Mouse (Mus musculus) ovary, adult 18-20 months (tissue): Measurements from ENCODE around the gene Grhl1.

Source experiments
- DNase-seq: peaks from one replicate; pipeline ENCODE4 v3.0.0; 2022; ENCODE audit warnings: low spot score, mixed read lengths

Grhl1 gene

DNA sequence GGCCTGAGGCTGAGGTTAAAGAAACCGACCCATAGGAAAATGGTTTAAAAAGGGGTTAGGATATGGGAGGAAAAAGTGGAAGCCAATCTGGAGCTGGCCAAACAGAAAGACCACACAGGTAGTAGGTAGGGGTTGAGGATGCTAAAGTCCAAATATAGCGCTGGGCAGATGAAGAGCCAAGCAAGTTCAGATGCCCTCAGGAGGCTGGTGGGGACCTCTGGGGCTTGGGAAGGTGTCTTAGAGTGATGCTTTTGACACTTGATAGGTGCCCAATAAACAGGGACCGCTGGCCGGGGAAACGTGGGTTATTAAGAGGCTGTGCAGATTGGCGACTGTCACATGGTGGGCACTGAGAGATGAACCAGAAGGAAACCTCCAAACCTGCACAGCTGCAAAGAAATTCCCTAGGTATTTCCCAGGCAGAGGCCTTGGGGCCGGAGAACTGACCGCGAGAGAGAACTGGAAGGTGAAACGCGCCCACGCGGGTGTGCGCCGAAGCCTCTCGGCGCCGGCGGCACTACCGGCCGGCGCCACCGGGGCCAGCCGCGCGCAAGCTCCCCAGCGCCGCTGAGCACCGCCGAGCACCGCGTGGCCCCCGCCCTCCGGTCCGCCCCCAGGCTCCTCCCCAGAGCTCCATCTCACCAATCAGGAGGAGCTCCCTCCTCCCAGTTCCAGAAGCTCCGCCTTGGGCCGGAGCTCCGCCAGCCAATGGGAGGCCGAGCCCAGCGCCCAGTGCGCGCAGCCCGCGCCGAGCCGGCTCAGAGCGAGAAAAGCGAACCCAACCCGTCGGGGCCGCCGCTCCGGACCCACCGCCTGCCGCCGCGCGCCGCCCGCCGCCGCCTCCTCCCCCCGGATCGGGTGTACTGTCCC is at the start of gene Grhl1:
Gene Grhl1 (plus strand): TSS at position 761 of the 870 bp plus-strand sequence.
- peak; percentile 94 for DNase-seq

- peak; percentile 27 for DNase-seq
Observed at GRCm38 (mm10) chr12:24525065-24525464, 47.0 kb upstream of the Grhl1 start.

DNA sequence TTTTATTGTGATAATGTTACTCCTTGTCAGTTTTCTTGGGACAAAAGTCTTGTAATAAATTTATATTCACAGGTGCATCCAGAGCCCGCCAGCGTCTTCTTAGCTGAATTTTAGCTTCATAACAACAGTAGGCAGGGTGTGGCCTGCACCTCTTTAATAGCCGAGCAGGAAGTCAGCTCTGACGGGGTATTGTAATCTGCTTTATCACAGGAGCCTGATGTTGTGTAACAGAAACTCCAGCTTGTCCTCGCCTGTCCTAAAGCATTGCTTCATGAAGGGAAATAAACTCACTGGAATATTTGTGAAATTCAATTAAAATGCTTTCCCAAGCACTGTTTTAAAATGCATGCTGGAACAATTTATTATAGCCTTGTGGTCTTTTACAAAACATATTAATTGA is 35.7 kb upstream of the Grhl1 start:
- no peak for DNase-seq

GRCm38 (mm10) chr12:24537201-24537600 is 34.9 kb upstream of the Grhl1 start:
- DNase-seq, result no peak

DNA sequence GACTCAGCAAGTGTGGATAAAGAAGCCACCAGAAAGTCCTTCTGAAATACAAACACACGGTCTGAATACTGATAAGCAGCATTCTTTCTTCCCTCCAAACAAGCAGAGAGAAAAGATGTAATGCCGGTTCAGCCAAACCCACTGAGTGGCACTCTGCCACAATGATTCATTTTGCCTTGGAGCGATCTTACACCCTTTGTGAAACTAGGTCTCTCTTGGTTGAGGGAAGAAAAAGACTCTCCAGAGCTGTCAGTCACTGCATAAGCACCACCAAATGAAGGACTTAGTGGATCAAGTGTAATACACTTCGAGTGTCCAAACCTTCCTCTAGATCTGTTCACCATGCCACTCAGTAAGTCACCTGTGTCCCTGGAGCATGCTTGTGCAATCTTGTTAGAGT is 34.1 kb upstream of the Grhl1 start:
- peak; percentile 33 for DNase-seq

GRCm38 (mm10) chr12:24541426-24542154 is 30.5 kb upstream of the Grhl1 start:
- no peak for DNase-seq

- DNase-seq, result no peak
Observed at GRCm38 (mm10) chr12:24547686-24548085, 24.4 kb upstream of the Grhl1 start.

DNA sequence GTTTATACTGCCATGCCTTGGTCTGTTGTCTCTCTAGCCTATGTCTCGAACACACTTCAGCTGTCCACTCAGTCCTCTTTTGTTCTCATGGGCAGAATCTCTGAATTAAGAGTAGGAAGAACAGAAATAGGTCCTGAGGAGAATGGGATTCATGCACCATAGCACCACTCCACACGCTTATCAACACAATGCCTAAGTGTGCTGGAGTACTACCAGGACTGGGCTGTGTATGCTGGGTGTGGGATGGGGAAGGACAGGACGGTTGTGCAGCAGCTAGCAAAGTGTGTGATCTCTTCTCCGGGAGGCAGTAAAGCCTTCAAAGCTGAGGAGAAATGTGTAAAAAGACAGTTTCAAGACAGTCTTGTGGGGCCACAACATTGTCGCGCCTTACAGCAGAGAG is 23.2 kb upstream of the Grhl1 start:
- no peak for DNase-seq

DNA sequence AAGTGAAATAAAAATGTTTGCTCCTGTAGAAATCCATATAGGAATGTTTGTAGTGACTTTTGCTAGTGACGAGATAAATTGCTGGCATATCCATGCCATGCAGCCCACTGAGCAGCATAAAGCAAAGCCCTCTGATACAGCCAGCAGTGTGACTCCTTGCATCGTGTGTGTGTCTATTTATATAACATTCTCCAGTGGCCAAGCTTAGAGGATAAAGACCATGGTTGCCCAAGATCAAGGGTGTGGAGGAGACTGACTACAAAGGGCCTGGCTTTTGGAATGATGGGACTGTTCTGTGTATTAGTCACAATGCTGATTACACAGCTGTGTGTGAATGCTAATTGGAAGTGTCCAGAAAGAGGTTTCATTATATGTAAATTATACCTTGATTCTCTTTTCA is 19.6 kb upstream of the Grhl1 start:
- no peak for DNase-seq

- DNase-seq, result no peak
Observed at GRCm38 (mm10) chr12:24555976-24556375, 16.1 kb upstream of the Grhl1 start.

GRCm38 (mm10) chr12:24563395-24563960 is 8.6 kb upstream of the Grhl1 start:
- DNase-seq, result no peak

DNA sequence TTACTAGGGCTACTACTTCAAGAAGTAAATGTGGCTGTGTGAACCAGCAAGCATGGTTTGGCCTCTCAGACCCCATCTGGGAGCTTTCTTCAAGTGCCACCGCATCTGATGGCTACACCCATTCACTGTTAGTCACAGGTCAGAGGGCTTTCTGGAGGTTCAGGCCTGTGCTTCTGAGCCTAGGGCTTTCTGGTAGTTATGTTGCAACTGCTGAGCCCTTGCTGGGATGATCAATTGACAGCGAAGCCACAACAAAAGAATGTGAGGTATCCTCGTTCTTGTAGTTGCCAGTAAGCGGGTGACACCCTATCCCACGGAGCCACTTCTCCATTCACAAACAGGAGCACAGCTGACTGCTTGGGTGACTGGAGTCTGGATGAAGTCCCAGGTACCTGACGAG is 6.8 kb upstream of the Grhl1 start:
- no peak for DNase-seq

DNA sequence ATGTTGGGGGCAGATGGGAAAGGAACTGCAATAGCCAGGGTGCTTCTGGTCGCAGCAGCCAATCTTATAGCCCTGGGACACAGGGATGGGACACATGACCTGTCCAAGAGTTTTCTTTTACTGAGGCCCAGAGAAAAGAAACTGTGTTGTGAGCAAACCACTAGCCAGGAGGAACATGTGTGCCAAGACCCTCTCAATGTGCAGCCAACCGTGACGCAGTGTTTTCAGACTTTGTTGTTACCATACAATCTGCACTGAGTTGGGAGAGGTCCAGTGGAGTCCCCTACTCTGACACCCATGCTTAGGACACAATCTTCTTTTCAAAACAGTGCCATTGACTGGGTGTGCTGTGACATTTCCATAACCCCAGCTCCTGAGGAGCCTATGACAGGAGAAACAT is 4.5 kb upstream of the Grhl1 start:
- DNase-seq, result no peak

DNA sequence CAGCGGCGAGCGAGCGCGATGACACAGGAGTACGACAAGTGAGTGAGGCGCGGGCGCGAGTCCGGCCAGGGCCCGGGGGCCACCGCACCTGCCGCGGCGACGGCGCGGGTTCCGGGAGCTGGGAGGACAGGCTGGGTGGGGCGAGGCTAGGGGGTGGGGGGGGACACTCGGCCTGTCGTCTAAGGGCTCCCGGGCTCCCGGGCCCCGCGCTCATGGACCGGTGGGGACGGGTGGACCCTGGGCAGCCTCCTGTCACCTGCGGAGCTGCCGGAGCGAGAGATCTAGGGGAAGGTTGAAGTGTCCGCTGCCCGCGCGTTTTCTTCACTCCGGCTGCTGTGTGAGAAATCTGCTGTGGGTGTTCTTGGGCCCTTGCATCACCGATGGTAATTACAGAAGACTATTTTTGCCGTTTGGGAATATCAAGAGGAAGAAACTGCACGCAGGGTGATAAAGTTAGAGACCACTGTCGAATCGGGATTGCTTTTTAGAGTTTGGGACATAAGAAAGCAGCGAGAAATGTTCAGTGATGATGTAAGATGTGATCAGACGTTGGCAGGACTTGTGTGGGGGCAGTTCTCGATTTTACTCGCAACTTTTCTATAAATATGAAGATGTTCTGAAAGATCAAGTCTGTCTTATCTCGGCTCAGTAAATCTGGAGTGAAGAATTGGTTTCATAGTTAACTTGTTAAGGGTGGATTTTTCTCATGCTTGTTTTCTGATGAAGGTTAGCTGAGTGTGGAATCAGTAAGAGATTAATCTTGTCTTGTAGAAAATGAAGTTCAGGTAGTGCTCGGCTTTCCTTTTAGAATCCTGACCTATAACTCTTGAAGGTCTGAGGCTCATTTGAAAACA is 565 bp downstream of the Grhl1 start:
- DNase-seq, result no peak

DNA sequence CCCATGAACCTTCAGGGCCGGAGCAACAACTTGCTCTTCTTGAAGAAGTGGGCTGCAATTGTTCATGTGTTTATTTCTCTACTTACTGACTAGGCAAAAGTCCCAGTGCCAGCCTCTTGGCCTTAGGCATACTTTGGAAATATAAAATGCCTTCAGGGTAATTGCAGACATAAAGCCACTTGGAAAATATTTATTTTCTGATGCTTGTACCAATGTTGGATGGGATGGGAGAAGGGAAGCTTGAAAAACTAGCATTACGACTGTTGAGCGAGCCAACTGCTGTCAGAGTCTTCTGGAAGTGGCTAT is 1.1 kb downstream of the Grhl1 start:
- DNase-seq, result no peak

- no peak for DNase-seq
Observed at GRCm38 (mm10) chr12:24574870-24575269, 2.8 kb downstream of the Grhl1 start.

- DNase-seq, result no peak
Observed at GRCm38 (mm10) chr12:24580452-24580851, 8.4 kb downstream of the Grhl1 start.

DNA sequence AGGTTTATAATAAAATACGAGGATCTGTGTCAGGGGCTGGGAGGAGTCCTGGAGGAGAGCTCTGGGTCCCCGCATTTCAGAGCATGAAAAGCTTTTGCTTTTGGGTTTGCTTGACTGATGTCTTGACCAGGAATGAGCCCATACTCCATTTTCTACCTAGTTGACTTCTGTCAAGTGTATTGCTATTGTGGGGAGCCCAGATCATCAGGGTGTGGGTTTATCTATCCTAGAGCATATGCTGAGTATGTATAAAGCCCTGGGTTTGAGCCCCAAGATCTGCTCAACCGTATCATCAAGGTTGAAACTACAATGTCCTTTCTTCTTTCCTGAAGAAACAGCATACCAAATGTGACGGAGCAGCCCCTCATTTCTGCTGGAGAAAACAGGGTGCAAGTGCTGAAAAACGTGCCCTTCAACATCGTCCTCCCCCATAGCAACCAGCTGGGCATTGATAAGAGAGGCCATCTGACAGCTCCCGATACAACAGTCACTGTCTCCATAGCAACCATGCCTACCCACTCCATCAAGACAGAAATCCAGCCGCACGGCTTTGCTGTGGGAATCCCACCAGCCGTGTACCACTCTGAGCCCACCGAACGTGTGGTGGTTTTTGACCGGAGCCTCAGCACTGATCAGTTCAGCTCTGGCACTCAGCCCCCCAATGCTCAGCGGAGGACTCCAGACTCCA is 9.1 kb downstream of the Grhl1 start:
- DNase-seq, result no peak

DNA sequence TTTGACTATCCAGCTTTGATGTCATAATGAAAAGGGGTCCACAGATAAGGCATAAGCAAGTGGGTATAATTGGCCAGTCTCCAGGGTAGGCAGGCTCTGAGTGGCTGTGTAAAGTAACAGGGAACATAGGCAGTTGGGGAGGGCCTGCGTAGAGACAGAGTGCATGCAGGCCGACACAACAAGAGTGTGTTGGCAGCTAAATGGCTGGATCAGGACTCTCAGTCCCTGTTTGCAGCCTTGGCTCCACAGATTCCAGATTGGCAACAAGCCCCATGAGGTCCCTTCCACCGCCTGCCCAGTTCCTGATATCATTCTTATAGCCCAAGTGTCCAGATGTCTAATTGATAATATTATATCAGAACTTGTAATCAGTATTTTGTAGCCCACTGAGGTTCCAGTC is 11.6 kb downstream of the Grhl1 start:
- no peak for DNase-seq

- DNase-seq, result no peak
Observed at GRCm38 (mm10) chr12:24584835-24585234, 12.8 kb downstream of the Grhl1 start.

DNA sequence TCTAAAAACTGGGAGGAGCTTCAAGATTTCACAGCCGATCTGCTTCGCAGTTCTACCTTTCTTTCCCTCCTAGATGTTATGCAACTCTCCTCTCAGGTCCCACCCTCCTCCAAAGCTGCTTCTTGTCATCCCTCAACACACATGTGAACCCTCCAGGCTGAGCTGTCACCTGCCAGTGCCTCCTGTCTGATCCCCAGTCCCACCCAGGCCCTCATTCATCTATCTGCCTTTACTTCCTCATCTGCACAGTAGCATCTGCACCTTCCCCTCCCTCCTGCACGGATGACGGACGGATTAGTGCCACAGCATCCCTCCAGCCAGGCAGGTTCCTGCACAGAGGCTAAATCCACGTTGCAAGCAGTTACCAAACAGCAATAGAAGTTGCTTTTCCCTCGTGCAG is 14.1 kb downstream of the Grhl1 start:
- no peak for DNase-seq

GRCm38 (mm10) chr12:24590371-24590770 is 18.3 kb downstream of the Grhl1 start:
- no peak for DNase-seq
